Mouse (Mus musculus) spleen, postnatal 10 days (tissue): ENCODE data around the gene Exph5.

ENCODE experiments used
- DNase-seq, 2 experiments: peaks; one replicate each; pipeline ENCODE4 v3.0.0; 2021 to 2022; ENCODE audit warnings: low spot score in 2 of 2

Exph5 gene

DNA sequence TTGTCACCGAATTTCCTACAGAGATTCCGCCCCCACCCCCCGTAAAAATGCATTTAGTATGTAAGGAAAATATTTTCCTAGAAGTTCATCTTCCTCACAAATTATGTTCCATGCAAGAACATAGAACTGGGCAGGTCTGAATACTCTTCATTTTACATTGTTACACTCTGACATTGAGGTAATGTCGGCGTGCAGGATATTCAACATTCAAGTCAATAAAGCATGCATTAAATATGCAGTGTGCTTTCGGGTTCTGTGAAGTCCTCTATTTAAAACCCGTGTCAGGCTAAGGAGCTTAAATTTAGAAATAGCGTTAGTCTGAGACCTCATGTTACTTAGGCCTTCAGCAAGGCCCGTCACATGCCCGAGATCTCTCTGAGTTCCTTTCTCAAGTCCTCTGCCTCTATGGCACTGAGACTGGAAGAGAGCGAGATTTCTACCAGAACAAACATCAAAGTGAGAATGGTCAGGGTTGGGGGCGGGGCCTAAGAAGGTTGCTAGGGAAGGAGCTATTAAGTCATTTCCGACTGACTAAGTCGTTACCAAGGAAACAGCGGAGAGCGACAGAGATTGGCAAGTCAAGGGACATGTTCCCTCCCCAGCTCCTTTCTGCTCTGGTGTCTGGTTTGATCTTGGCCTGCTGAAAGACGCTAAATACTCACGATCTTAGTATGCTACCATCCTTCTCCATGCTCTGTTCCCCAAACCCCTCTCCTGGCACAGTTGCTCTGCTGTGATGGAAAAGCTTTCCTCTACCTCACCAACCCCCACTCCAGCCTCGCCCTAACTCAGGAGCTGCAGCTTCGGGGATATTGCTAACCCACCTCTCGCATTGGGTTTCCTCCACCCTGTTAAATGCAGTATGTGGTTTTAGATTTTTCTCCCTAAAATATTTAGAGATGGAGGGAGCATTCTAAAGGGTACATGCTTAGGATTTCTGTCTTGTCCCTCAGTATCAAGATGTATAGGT, 103.6 kb downstream of the Exph5 start:
- peak; percentile 19 to 85 for DNase-seq

- no peak for DNase-seq
Measured at GRCm38 (mm10) chr9:53408548-53408947, 107.1 kb downstream of the Exph5 start.

DNA sequence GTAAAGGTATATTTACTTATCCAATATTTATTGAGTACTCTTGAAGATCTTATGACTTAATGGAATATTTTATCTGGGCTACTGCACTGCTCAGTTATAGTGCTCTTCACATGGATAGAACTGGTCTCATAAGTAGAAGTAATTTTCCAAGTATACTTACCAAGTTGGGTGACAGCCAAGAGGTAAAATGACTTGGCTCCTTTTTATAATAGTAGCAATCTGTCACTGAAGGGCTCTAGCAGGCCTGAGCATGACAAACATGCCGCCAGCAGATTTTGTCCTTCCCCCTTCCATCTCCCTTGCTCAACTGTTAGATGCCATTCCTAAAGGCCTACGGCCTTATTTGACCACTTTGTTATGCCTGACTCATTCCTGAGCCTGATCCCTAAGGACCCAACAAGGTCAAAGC, 107.5 kb downstream of the Exph5 start:
- no peak for DNase-seq

- DNase-seq = no peak
Measured at GRCm38 (mm10) chr9:53409427-53409826, 108.0 kb downstream of the Exph5 start.

DNA sequence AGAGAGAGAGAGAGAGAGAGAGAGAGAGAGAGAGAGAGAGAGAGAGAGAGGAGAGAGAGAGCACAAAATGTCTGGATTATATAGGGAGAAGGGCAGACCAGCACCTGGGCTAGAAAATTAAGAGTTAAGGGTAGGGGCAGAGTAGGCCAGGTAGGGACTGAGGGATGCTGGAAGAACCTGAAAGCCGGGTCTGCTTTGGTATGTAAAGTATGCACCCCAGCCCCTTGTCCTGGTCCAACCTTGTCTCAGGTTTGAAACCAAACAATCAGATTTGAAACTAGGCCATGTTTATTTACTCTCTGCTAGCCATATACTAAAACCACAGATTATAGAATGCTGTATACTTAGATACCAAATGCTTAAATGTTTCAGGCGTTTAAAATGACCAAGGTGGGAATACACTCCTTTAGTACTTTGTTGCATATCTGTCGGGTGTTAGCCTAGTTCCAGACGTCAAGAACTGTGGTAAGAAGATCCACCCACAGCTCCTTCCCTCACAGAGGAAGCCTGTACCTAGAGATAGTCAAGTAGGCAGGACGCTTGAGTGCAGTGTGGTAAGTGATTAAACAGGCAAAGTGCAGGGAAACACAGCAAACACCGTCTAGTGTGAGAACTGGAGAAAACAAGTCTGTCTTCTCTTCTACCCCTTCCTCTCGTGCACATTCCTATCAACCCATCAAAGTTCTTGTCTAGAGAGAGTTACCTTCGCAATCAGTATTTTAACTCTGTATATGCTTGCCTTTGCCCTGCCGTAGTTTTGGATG, 120.8 kb downstream of the Exph5 start:
- no peak for DNase-seq

DNA sequence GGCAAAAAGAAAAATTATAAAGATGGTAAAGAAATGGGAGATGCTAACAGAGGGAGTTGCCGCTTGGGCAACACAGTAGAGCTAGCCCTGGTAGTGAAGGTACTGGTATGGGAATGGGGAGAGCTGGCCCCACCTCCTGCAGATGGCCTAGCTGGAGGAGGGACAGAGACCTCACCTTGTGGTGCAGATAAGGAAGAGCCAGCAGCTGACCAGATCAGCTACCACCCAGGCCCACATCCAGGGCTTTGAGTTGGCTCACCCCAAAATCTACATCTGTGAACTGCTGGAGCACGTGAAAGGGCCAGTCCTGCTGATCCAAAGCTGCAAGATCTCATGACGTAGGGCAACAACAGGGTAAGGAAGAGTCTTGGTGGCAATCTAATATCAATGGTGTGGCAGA, 125.3 kb downstream of the Exph5 start:
- no peak for DNase-seq
